Mouse (Mus musculus) lung, postnatal 0 days (tissue): Measurements from ENCODE around the gene Fndc1. TPM values are rescaled to one million over a fixed set of nuclear protein-coding genes. Genes with fewer than 3 reads are reported as not detected.

Experiments used
- ATAC-seq: fragments of 200-750 bp; cut with Nextera tagmentation; 2 replicates; pipeline ENCODE4 v1.8.0; 2017; ENCODE audit warnings: moderate library complexity
- DNase-seq: peaks from one replicate; pipeline ENCODE4 v3.0.0-alpha.2; 2016; ENCODE audit warnings: low spot score
- H3K27ac ChIP-seq: fragments of 300-500 bp; sonication (generic); 2 replicates; pipeline ENCODE4 v1.5.1; 2014; ENCODE audit warnings: antibody characterized with exemption, mild to moderate bottlenecking, low read length, mixed read lengths
- H3K27me3 ChIP-seq: fragments of 300-500 bp; sonication (generic); replicated peaks from 2 replicates; pipeline ENCODE4 v1.6.1; 2014; ENCODE audit warnings: low read length, mixed read lengths; ENCODE audit not compliant: insufficient read depth
- H3K36me3 ChIP-seq: fragments of 300-500 bp; sonication (generic); 2 replicates; pipeline ENCODE4 v1.6.1; 2014; ENCODE audit warnings: low read length, mixed read lengths; ENCODE audit not compliant: insufficient read depth
- H3K4me1 ChIP-seq: fragments of 300-500 bp; sonication (generic); 2 replicates; pipeline ENCODE4 v1.6.1; 2014; ENCODE audit warnings: antibody characterized with exemption, low read depth, low read length, mixed read lengths; ENCODE audit not compliant: insufficient read depth
- H3K4me2 ChIP-seq: fragments of 300-500 bp; sonication (generic); replicated peaks from 2 replicates; pipeline ENCODE4 v1.6.1; 2014; ENCODE audit warnings: low read depth, mild to moderate bottlenecking, low read length, moderate library complexity, mixed read lengths
- H3K4me3 ChIP-seq: fragments of 300-500 bp; sonication (generic); 2 replicates; pipeline ENCODE4 v1.5.1; 2014; ENCODE audit warnings: low read depth, low read length
- H3K9ac ChIP-seq: fragments of 300-500 bp; sonication (generic); replicated peaks from 2 replicates; pipeline ENCODE4 v1.6.1; 2014; ENCODE audit warnings: low read depth, mild to moderate bottlenecking
- H3K9me3 ChIP-seq: fragments of 300-500 bp; sonication (generic); 2 replicates; pipeline ENCODE4 v1.6.1; 2016; ENCODE audit warnings: low read length, mixed read lengths
- CTCF ChIP-seq: IDR thresholded peaks from 2 replicates; pipeline ENCODE4 v1.5.1; 2016; ENCODE audit warnings: antibody characterized with exemption, mild to moderate bottlenecking
- EP300 ChIP-seq: IDR thresholded peaks from 2 replicates; pipeline ENCODE4 v1.6.1; 2016; ENCODE audit warnings: antibody characterized with exemption, mild to moderate bottlenecking, control low read depth
- WGBS: fragments of 180-500 bp; shearing (Covaris S2); extraction: QIAGEN DNeasy Blood & Tissue Kit; methylation state at CpG from one replicate; pipeline ENCODE4 v1.1.7; 2014; 5-methylcytosine and 5-hydroxymethylcytosine counted together
- polyA plus RNA-seq: library from polyadenylated mRNA; unstranded; fragments of >200 nt; fragmentation: Nextera tagmentation; extraction: Ambion mirVana; gene quantifications from 2 replicates; pipeline ENCODE4 v1.2.1, GENCODE M21; 2015

Fndc1 gene
- polyA plus RNA-seq, 1 experiment from 2014 or later: 40.8 TPM

GRCm38 (mm10) chr17:7870862-7871605 lies 43.9 kb upstream of the Fndc1 start:
- TF ChIP-seq CTCF: no peak
- TF ChIP-seq EP300: no peak
- no peak overlapping the region for H3K4me2 ChIP-seq
- H3K27ac ChIP-seq: no peak overlapping the region
- no peaks in the 10 kb centered on the region for H3K27me3 ChIP-seq
- no peak for ATAC-seq
- no peaks in the 10 kb centered on the region for H3K9me3 ChIP-seq
- H3K36me3 ChIP-seq: no peaks in the 10 kb centered on the region
- H3K4me1 ChIP-seq: no peaks in the 10 kb centered on the region; the same call in 1 of the 2 replicates
- 66% methylated on average over 6 of the region's 6 CpGs for WGBS
- DNase-seq: no peak
- no peak overlapping the region for H3K9ac ChIP-seq
- no peak overlapping the region for H3K4me3 ChIP-seq

GRCm38 (mm10) chr17:7869114-7869513 lies 42.0 kb upstream of the Fndc1 start:
- Histone ChIP-seq H3K27ac (no peak overlapping the region), H3K4me1 (no peaks in the 10 kb centered on the region; the same call in 1 of the 2 replicates), H3K9ac (no peak overlapping the region), H3K4me3 (no peak overlapping the region), H3K36me3 (no peaks in the 10 kb centered on the region), H3K4me2 (no peak overlapping the region), H3K27me3 (no peaks in the 10 kb centered on the region), H3K9me3 (no peaks in the 10 kb centered on the region)
- DNase-seq: no peak
- no peak for TF ChIP-seq CTCF
- no peak for TF ChIP-seq EP300
- no peak for ATAC-seq
- 57% methylated on average over 7 of the region's 7 CpGs for WGBS

- H3K4me2 ChIP-seq: no peak overlapping the region
- no peaks in the 10 kb centered on the region for H3K27me3 ChIP-seq
- TF ChIP-seq EP300: no peak
- TF ChIP-seq CTCF: peak; percentile 91
- no peak overlapping the region for H3K9ac ChIP-seq
- DNase-seq (peak; percentile 82), ATAC-seq (peak; percentile 82)
- 6% methylated on average over 4 of the region's 4 CpGs for WGBS
- no peaks in the 10 kb centered on the region for H3K9me3 ChIP-seq
- H3K4me1 ChIP-seq: no peaks in the 10 kb centered on the region; the same call in 1 of the 2 replicates
- H3K4me3 ChIP-seq: no peak overlapping the region
- H3K27ac ChIP-seq: no peak overlapping the region
- no peaks in the 10 kb centered on the region for H3K36me3 ChIP-seq
Observed at GRCm38 (mm10) chr17:7868631-7869030, 41.5 kb upstream of the Fndc1 start.

GRCm38 (mm10) chr17:7864740-7865139 lies 37.6 kb upstream of the Fndc1 start:
- Histone ChIP-seq H3K36me3 (no peaks in the 10 kb centered on the region), H3K4me3 (no peak overlapping the region), H3K9ac (no peak overlapping the region), H3K9me3 (no peaks in the 10 kb centered on the region), H3K4me1 (no peaks in the 10 kb centered on the region; the same call in 1 of the 2 replicates), H3K27ac (no peak overlapping the region), H3K4me2 (no peak overlapping the region), H3K27me3 (no peaks in the 10 kb centered on the region)
- DNase-seq (no peak), ATAC-seq (no peak)
- 24% methylated on average over 7 of the region's 7 CpGs for WGBS
- TF ChIP-seq EP300: no peak
- TF ChIP-seq CTCF: peak; percentile 71

- Histone ChIP-seq H3K4me3 (no peak overlapping the region), H3K27me3 (no peaks in the 10 kb centered on the region), H3K4me2 (no peak overlapping the region), H3K36me3 (no peaks in the 10 kb centered on the region), H3K27ac (no peak overlapping the region), H3K9me3 (no peaks in the 10 kb centered on the region), H3K9ac (no peak overlapping the region), H3K4me1 (no peaks in the 10 kb centered on the region; the same call in 1 of the 2 replicates)
- peak; percentile 33; the same call in 1 of the 2 replicates for ATAC-seq
- WGBS: 24% methylated on average over 4 of the region's 4 CpGs
- peak; percentile 74 for DNase-seq
- TF ChIP-seq EP300 (no peak), CTCF (peak; percentile 96)
Observed at GRCm38 (mm10) chr17:7863745-7864144, 36.6 kb upstream of the Fndc1 start.

GRCm38 (mm10) chr17:7860845-7861360 lies 33.8 kb upstream of the Fndc1 start:
- H3K9me3 ChIP-seq: no peaks in the 10 kb centered on the region
- 38% methylated on average over 8 of the region's 8 CpGs for WGBS
- ATAC-seq: no peak
- H3K4me1 ChIP-seq: no peaks in the 10 kb centered on the region
- no peak overlapping the region for H3K4me2 ChIP-seq
- no peaks in the 10 kb centered on the region for H3K36me3 ChIP-seq
- TF ChIP-seq EP300 (no peak), CTCF (no peak)
- H3K27me3 ChIP-seq: no peaks in the 10 kb centered on the region
- no peak overlapping the region for H3K9ac ChIP-seq
- no peak overlapping the region for H3K4me3 ChIP-seq
- DNase-seq: no peak
- H3K27ac ChIP-seq: no peak overlapping the region
